Mouse (Mus musculus) forebrain, postnatal 0 days (tissue): ENCODE measurements around the gene Lrrc46. TPM values are rescaled to one million over a fixed set of nuclear protein-coding genes. Genes with fewer than 3 reads are reported as not detected.
A peak's percentile ranks its signal among the peaks of the same experiment; 100 is the strongest.

ENCODE experiments used
- ATAC-seq: fragments of 200-750 bp; cut with Nextera tagmentation; 2 replicates; pipeline ENCODE4 v1.8.0; 2017; ENCODE audit warnings: mild to moderate bottlenecking, moderate library complexity
- DNase-seq: peaks from one replicate; pipeline ENCODE4 v3.0.0-alpha.2; 2015
- H3K27ac ChIP-seq: fragments of 300-500 bp; sonication (generic); 2 replicates; pipeline ENCODE4 v1.5.1; 2014; ENCODE audit warnings: low read depth, mild to moderate bottlenecking, antibody characterized with exemption, low read length, moderate library complexity, mixed read lengths
- H3K27me3 ChIP-seq: fragments of 300-500 bp; sonication (generic); 2 replicates; pipeline ENCODE4 v1.6.1; 2014; ENCODE audit warnings: mild to moderate bottlenecking, low read length, mixed read lengths; ENCODE audit not compliant: insufficient read depth
- H3K36me3 ChIP-seq: fragments of 300-500 bp; sonication (generic); 2 replicates; pipeline ENCODE4 v1.6.1; 2014; ENCODE audit warnings: mild to moderate bottlenecking, moderate library complexity; ENCODE audit not compliant: insufficient read depth
- H3K4me1 ChIP-seq: fragments of 300-500 bp; sonication (generic); 2 replicates; pipeline ENCODE4 v1.6.1; 2014; ENCODE audit warnings: antibody characterized with exemption; ENCODE audit not compliant: insufficient read depth
- H3K4me2 ChIP-seq: fragments of 300-500 bp; sonication (generic); 2 replicates; pipeline ENCODE4 v1.6.1; 2014; ENCODE audit warnings: low read depth, mild to moderate bottlenecking, moderate library complexity
- H3K4me3 ChIP-seq: fragments of 300-500 bp; sonication (generic); 2 replicates; pipeline ENCODE4 v1.5.1; 2014; ENCODE audit warnings: low read depth, low read length, mixed read lengths
- H3K9ac ChIP-seq: fragments of 300-500 bp; sonication (generic); 2 replicates; pipeline ENCODE4 v1.6.1; 2014; ENCODE audit warnings: mild to moderate bottlenecking
- H3K9me3 ChIP-seq: fragments of 300-500 bp; sonication (generic); 2 replicates; pipeline ENCODE4 v1.6.1; 2016; ENCODE audit warnings: low read length
- CTCF ChIP-seq: sonication (generic); IDR thresholded peaks from 2 replicates; pipeline ENCODE4 v1.5.1; 2016; ENCODE audit warnings: antibody characterized with exemption, control low read depth, low read depth
- WGBS: fragments of 180-500 bp; shearing (Covaris S2); extraction: QIAGEN DNeasy Blood & Tissue Kit; methylation state at CpG from one replicate; pipeline ENCODE4 v1.1.7; 2014; 5-methylcytosine and 5-hydroxymethylcytosine counted together
- polyA plus RNA-seq: library from polyadenylated mRNA; unstranded; fragments of >200 nt; fragmentation: Nextera tagmentation; extraction: Ambion mirVana; gene quantifications from 2 replicates; pipeline ENCODE4 v1.2.1, GENCODE M21; 2015
- total RNA-seq: library from RNA; depleted of rRNA; stranded (reverse); fragments of >200 nt; gene quantifications from 2 replicates; pipeline ENCODE4 v1.2.3, GENCODE M21; 2014; rRNA removed

Lrrc46 gene
- total RNA-seq (1.0 and 1.6 TPM in 2 replicates), polyA plus RNA-seq (4.9 and 5.8 TPM in 2 replicates)

DNA sequence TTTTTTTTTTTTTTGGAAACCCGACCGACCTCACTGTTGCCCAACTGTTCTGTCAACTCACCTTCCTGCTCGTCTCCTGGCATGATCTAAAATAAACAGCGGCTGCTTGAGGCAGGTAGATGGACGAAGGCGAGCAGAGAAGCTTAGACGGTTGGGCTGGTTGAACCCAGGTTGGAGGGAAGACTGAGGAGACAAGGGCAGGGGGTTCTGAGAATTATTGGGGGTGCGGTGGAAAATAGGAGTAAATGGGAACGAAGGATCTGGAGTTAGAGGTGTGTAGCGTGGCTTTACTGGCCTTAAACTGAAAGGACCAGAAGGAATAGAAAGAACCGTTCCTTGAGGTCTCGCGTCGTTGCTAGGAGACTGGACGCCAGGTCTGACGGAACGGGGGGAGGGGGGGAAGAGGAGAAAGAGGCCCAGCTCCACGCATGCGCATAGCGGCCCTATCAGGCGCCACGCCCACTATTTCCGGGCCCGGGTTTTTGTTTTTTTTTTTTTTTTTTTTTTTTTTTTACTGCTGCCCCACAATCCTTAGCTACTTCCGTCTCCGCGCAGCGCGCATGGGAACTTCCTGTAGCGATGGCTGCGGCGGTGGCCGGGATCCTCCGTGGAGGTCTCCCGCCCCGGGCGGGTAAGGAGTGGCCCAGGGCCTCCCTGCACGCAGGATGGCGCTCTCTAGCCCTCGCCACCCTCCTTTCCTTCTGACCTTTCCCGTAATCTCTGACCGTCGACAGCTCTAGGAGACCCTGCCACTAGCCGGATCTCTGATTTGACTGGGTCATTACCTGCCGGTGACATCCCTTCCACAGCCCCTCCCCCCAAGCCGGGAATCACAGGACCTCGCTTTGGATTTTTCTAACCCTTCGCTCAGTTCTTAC lies at the start of gene Lrrc46, which contains the start of gene Mrpl10:
Gene Lrrc46 (minus strand): TSS at position 386 of the 878 bp plus-strand sequence.
Gene Mrpl10 (plus strand): TSS at position 539 of the 878 bp plus-strand sequence.
- TF ChIP-seq CTCF, result 0 out of 2 replicates have a peak, but pooled peaks have one; percentile 9
- peaks cover 8% of the 10 kb centered on the region for H3K4me1 ChIP-seq
- H3K4me2 ChIP-seq, result peak within 1 kb of the TSS; percentile 71
- H3K27me3 ChIP-seq, result no peaks in the 10 kb centered on the region
- DNase-seq (peak; percentile 97), ATAC-seq (peak; percentile 96)
- WGBS, result under 1% methylated on average over 46 of the region's 48 CpGs
- no peaks in the 10 kb centered on the region for H3K9me3 ChIP-seq
- H3K4me3 ChIP-seq, result peak within 1 kb of the TSS; percentile 75
- no peaks in the 10 kb centered on the region for H3K36me3 ChIP-seq
- H3K9ac ChIP-seq, result peak within 1 kb of the TSS; percentile 83
- peak within 1 kb of the TSS; percentile 83 for H3K27ac ChIP-seq

DNA sequence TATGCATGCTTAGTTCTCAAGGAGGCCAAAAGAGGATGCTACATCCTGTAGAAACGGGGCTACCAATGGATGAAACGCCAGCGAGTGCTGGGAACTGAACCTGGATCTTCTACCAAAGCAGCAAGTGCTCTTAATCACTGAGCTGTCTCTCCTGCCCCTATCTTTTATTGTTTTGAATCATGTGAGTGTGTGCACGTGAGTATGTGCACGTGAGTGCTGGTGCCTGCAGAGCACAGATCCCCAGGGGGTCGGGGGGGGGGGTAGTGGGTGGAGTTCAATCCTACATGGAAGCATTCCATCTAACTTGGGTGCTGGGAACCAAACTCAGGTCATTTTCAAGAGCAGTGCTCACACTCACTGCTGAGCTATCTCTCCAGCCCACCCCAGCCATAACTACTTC lies 45.2 kb upstream of the Lrrc46 start:
- ATAC-seq, result no peak
- no peak overlapping the region for H3K4me3 ChIP-seq

DNA sequence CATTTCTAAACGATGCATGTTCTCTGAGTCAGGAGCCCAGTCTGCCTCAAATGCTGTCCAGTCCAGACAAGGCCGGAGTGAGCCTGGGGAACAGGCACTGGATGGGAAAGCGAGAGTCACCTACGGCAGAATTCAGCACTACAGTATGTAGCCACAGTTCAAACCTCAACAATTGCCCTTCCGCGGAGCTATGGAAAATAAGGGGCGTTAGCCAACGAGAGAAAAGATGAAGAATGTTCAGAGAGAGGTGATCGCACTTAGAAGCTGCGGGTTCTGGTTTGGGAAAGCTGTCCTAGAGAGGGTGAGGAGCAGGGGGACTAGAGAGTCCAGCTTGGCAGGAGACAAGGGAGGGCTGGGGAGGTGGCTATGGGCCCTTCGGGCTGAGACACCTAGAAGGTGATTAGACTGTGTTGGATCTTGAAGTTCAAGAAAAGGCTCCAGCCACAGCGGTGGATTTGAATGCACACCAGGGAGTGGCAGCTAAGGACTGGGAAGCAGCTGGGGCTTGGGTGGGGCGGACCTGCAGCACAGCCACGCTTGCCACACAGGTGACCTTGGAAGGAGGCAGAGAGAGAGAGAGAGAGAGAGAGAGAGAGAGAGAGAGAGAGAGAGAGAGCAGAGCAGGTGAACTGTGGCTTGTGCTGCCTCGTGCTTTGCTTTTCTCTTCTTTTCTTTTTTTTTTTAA lies 43.8 kb upstream of the Lrrc46 start:
- no peaks in the 10 kb centered on the region for H3K27me3 ChIP-seq
- ATAC-seq (no peak), DNase-seq (no peak)
- 84% methylated on average over 15 of the region's 15 CpGs for WGBS
- H3K4me2 ChIP-seq, result no peak overlapping the region
- no peak for TF ChIP-seq CTCF
- H3K4me1 ChIP-seq, result no peaks in the 10 kb centered on the region
- H3K36me3 ChIP-seq, result no peaks in the 10 kb centered on the region
- no peak overlapping the region for H3K27ac ChIP-seq
- no peaks in the 10 kb centered on the region for H3K9me3 ChIP-seq
- no peak overlapping the region for H3K9ac ChIP-seq
- no peak overlapping the region for H3K4me3 ChIP-seq

More for the DNA sequence above, 45.2 kb upstream of the Lrrc46 start:
- 76% methylated on average over 6 of the region's 6 CpGs for WGBS
- H3K4me2 ChIP-seq, result no peak overlapping the region
- H3K27me3 ChIP-seq, result no peaks in the 10 kb centered on the region
- no peak for DNase-seq
- H3K36me3 ChIP-seq, result no peaks in the 10 kb centered on the region
- H3K9ac ChIP-seq, result no peak overlapping the region
- no peaks in the 10 kb centered on the region for H3K9me3 ChIP-seq
- no peak for TF ChIP-seq CTCF
- H3K4me1 ChIP-seq, result no peaks in the 10 kb centered on the region
- no peak overlapping the region for H3K27ac ChIP-seq

DNA sequence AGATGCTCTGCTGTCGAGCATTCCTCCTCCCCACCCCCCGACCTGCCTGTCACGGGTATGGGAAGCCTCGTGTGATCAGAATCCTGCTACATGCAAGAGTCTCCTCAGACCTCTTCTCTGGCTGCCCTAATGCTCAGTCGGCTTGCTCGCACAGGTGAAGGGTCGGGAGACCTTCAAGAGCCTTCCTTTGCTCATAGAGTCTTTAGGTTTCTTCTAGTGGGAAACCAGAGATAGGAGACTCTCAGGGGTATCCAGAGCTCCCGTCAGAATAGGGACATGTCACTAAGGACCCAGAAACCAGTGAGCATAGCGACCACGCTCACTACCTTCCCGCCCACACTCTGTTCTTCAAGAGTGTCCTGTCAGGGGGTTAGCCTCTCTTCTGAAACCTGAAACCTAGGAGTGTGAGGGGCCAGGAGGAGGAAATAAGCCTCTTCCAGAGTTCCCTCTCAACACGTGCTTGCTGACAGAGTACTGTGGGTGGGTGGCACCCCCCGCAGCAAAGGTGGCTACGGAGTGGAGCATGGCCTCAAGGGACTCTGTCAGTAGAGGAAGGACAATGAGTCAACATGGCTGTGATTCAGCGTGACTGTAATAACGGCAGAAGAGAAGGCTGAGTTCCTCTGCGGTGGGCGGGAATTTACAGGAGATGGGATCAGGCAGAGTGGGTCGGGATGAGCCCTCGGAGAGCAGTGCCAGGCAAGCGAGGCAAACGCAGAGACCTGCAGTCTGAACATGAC lies 42.4 kb upstream of the Lrrc46 start:
- TF ChIP-seq CTCF, result no peak
- DNase-seq, result no peak
- WGBS, result 49% methylated on average over 22 of the region's 22 CpGs
- H3K4me3 ChIP-seq, result no peak overlapping the region
- H3K36me3 ChIP-seq, result no peaks in the 10 kb centered on the region
- H3K4me1 ChIP-seq, result no peaks in the 10 kb centered on the region
- no peak overlapping the region for H3K27ac ChIP-seq
- no peak overlapping the region for H3K9ac ChIP-seq
- no peak overlapping the region for H3K4me2 ChIP-seq
- H3K9me3 ChIP-seq, result no peaks in the 10 kb centered on the region
- no peaks in the 10 kb centered on the region for H3K27me3 ChIP-seq
- no peak for ATAC-seq

DNA sequence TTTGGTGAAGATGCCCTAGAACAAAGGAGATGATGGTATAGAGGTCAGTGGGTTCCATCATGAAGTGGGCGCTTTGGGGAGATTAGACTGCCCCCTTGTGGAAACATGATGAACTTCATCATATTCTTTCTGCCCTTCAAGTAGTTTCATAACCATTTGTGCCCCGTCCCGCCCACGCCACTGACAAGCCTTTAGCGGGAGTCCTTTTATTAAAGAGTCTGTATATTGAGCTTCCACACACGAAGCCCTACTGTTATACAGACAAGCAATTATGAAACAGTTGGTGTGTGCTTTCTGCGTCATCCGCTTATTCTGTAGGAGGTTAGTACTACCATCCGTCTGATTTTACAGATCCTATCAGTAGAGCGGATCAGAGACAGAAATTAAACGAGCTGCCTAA lies 41.8 kb upstream of the Lrrc46 start:
- Histone ChIP-seq H3K9me3 (no peaks in the 10 kb centered on the region), H3K9ac (no peak overlapping the region), H3K4me3 (no peak overlapping the region), H3K27ac (no peak overlapping the region), H3K27me3 (no peaks in the 10 kb centered on the region), H3K36me3 (no peaks in the 10 kb centered on the region), H3K4me1 (no peaks in the 10 kb centered on the region), H3K4me2 (no peak overlapping the region)
- DNase-seq (peak; percentile 37), ATAC-seq (no peak)
- TF ChIP-seq CTCF, result peak; percentile 65
- 44% methylated on average over 11 of the region's 11 CpGs for WGBS

DNA sequence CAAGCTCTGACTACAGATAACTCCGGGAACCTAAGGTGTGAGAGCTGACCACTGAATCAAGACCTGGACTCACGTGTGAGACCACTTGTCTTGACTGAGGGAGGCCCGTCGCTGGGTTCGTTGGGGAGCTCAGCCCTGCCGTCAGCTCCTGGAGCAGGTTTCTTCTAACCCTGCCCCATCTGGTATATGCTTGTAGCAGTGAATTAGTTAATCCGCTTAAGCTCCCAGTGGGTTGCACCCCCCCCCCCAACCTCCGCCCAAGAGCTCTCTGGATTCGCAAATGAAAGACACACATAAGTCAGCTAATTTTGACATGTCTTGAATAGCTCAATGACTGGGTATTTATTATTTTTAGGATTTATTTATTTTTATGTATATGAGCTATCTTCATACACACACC lies 39.1 kb upstream of the Lrrc46 start:
- 14% methylated on average over 9 of the region's 9 CpGs for WGBS
- no peaks in the 10 kb centered on the region for H3K27me3 ChIP-seq
- DNase-seq, result no peak
- no peaks in the 10 kb centered on the region for H3K9me3 ChIP-seq
- no peak overlapping the region for H3K4me3 ChIP-seq
- no peak overlapping the region for H3K4me2 ChIP-seq
- H3K27ac ChIP-seq, result no peak overlapping the region
- no peaks in the 10 kb centered on the region for H3K4me1 ChIP-seq
- no peaks in the 10 kb centered on the region for H3K36me3 ChIP-seq
- no peak for ATAC-seq
- no peak overlapping the region for H3K9ac ChIP-seq
- TF ChIP-seq CTCF, result no peak
